Mouse (Mus musculus) fat pad, adult 2 months (tissue): ENCODE results near the gene Papss2.
"Not testable (repeated sequence)": the region's sequence is repeated elsewhere in the genome, so short reads cannot be mapped to it uniquely, and the experiment has no call there.

Experiments
- DNase-seq: peaks from one replicate; pipeline ENCODE4 v3.0.0-alpha.2; 2011; ENCODE audit warnings: low read depth, low spot score; ENCODE audit errors: extremely low read depth

The Papss2 gene

DNA sequence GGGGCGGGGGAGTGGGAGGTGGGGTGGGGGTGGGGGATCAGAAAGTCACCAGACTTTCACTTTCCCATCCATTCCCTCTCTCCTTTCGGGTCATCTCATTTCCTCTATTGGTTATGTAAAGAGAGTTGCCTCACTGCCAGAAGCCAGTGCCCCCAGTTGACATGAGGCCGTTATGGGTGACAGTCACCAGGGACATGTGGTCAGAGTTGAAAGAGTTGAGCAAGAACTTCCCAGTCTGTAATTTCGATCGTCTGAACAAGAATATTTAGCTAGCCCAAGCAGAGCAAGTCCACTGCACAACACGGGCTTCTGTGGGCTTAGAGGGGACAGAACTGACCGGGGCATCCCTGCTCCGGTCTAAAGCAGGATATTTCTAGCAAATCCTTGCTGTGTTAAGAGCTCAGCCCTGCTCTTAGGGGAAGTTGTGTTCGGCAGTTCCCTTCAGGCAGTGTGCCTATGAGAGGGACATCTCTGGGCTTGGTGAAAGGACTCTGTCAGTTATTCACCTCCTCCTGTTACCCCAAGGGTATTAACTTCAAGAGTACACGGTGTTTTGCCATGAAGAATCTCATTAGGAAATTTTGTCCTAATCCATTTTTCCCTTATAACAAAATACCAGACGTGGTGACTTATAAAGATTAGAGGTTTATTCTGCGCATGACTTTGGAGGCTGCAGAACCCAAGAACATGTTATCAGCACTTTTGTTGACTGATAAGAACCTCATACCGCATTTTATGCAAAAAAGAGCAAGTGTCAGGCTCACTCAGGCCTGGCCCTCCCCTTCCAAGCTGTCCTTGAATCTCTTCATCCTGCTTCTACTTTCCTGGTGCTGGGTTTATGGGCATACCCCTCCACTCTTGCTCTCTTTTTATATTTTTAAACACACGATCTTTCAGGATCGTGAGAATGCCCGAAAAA, 42.0 kb downstream of the Papss2 start:
- DNase-seq, result no peak

DNA sequence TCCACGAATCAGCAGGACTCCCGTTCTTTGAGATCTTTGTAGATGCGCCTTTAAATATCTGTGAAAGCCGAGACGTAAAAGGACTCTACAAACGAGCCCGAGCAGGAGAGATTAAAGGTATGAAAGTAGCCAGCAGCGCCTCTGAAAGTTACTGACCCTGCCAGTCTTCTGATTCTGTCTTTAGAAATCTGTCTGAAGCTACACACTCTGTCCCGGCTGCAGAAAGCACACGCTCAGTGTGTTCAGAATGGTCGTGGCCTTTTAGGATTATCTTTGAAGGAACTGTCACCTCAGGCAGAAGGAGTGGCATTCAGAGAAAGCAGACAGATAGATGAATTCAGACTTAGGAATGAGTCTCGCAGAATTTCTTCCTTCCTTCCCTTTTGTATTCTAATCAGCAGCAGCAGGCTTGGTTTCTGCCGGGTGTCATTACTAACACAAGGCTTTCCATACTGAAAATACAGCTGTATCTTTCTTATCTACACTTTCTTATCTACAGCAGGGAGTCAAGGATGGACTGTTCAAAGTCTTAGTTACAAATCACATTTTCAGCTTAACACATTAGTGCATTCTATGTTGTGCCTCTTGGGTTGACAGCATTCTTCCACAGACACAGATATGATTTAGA, 42.8 kb downstream of the Papss2 start:
- no peak for DNase-seq

- DNase-seq, result no peak
Measured at GRCm38 (mm10) chr19:32641535-32641934, 45.9 kb downstream of the Papss2 start.

- DNase-seq, result no peak
Measured at GRCm38 (mm10) chr19:32641995-32642394, 46.4 kb downstream of the Papss2 start.

DNA sequence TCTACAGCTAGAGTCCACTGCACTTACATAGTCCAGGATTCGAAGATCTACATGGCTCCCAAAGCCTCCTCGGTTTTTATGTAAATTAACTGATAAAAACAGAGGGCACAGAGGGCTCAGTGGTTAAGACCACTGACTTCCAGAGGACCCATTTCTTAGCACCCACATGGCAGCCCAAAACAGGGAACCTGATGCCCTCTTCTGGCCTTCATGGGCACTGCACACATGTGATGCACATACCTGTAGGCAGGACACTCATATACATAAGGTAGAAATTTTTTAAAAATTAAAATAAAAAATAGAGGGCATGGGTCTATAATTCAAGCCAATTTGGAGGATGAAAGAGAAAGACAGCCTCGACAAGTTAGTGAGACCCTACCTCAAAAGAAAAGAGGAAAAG, 48.1 kb downstream of the Papss2 start:
- no peak for DNase-seq

DNA sequence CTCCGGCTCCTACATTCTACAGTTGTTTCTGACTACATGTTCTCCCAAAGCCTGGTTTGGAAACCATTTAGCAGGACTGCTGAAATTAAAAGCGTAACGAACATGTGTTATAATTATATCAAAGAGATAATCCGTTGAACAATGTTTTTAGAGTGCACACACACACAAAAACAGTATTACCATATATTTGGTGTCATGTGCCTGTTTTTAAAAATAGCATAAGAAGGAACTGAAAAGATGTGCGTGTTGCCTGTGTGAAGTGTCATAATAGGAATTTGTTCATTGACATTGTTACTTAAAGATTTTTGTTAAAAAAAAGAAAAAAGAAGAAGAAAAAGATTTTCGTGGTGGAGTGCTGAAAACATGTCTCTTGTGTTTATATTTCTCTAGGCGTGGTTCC, 50.3 kb downstream of the Papss2 start:
- DNase-seq, result no peak

DNA sequence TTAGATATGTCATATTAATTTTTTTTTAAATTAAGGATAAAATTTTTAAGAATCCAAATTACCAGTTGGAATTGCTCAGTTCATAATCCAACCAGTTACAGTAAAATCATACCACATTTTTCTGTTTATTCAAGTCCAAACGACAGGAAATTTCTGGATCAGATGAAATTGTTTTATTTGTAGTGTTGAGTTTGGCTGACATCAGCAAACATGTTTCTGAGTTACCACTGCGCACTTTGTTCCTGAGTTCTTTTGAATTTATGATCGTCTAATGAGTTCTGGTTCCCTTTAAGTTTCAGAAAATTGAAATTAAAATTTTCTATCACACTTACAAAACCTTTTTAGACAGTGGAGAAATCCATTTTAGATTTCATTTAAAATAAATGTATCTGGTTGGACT, 50.8 kb downstream of the Papss2 start:
- DNase-seq, result no peak

DNA sequence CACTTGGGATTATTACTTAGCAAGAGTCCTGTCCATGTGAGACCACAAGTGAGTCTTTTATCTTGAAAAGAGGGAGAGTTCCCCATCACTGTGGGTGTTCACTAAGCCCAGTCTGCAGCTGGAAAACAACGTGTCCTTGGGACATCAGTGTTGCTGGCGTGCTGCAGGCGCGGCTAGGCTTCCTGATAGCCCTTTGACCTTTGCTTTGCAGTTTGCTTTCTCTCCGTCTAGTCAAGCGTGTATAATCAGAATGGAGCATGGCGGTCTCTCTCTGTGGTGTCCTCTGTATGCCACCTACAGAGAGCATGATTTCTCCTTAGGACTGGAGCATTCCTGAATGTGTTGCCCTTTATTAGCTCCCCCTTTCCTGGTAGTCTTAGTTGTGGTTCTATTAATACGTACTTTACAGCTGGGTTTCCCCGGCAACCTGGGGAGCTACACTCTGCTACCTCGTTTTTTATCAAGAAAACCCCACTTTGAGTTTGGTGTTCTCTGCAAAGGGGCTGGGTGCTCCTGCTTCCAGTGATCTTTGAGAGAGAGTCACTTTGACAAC, 52.5 kb downstream of the Papss2 start:
- no peak for DNase-seq

- no peak for DNase-seq
Measured at GRCm38 (mm10) chr19:32651046-32651445, 55.5 kb downstream of the Papss2 start.

DNA sequence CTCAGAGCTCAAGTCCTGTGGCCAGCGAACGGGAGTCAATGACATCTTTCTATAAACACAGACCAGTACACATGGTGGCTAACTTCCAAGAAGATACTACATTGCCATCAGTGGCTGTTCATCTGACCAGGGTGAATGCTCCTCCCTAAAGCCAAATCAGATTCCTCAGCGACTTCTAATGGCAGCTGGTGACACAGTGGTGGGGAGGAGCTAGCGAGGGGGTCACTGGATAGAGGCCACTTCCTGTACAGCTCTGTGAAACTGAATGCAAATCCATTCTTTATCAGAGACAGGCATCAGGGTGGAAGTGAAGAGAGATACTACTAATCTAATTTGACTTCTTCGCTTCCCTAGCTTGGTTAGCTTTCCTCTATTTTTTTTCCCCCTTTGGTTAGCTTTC, 57.5 kb downstream of the Papss2 start:
- no peak for DNase-seq

- DNase-seq, result no peak
Measured at GRCm38 (mm10) chr19:32653630-32654362, 58.2 kb downstream of the Papss2 start.

- no peak for DNase-seq
Measured at GRCm38 (mm10) chr19:32659346-32659745, 63.8 kb downstream of the Papss2 start.

DNA sequence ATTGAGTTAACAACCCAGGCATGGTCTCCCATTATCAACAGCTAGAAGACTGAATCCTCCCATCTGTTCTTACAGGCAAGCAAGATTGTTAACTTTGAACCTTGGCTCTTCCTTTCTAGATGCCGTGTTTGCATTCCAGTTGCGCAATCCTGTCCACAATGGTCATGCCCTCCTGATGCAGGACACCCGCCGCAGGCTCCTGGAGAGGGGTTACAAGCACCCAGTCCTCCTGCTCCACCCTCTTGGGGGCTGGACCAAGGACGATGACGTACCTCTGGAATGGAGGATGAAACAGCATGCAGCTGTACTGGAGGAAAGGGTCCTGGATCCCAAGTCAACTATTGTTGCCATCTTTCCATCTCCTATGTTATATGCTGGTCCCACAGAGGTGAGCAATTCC, 67.3 kb downstream of the Papss2 start:
- no peak for DNase-seq

DNA sequence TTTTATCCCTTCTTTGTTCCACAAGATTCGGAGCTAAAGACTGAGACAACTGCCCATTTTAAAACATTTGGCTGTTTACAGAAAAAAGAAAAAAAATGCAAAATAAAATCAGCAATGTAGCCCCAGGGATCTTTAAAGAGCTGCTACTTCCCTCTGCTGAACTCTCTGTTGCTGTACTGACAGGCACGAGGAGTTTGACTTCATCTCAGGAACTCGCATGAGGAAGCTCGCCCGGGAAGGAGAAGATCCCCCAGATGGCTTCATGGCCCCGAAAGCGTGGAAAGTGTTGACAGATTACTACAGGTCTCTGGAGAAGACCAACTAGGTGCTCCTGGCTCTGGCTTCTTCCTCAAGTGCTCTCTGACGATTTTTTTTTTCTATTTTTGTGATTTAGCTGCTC, 69.7 kb downstream of the Papss2 start:
- no peak for DNase-seq

DNA sequence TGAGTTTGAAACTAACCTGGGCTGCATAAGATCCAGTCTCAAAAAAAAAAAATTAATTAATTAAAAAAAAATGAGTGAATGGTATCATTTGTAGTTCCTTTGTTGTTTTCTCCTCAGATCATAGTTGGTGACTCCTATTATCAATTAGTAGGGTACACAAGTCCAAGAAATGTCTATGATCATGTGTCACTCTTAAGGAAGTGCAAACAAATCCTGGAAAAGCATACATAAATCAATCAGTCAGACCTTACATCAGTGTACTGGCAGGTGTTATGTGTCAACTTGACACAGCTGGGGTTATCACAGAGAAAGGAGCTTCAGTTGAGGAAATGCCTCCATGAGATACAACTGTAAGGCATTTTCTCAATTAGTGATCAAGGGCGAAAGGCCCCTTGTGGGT, 72.2 kb downstream of the Papss2 start:
- DNase-seq, result not testable (repeated sequence)

DNA sequence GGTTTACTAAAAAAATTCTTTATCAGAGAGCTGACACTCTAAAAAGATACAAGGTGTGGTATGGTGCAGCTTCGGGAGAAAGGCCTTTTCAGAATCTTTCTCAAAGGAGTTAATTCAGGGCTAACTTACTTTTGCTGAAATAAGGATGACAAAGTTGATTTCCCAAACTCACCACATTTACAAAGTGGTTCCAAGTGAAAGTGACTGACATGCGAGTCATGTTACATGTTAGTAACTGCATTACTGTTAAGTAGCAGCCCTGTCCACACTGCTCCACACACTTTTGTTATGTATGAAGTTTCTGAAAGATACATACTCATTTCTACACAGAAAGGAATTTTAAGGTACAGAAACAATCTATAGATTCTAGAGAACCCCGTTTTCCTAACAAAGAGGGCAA, 80.2 kb downstream of the Papss2 start:
- no peak for DNase-seq

GRCm38 (mm10) chr19:32680894-32681293, 85.3 kb downstream of the Papss2 start:
- DNase-seq, result no peak

- no peak for DNase-seq
Measured at GRCm38 (mm10) chr19:32683081-32683480, 87.5 kb downstream of the Papss2 start.

DNA sequence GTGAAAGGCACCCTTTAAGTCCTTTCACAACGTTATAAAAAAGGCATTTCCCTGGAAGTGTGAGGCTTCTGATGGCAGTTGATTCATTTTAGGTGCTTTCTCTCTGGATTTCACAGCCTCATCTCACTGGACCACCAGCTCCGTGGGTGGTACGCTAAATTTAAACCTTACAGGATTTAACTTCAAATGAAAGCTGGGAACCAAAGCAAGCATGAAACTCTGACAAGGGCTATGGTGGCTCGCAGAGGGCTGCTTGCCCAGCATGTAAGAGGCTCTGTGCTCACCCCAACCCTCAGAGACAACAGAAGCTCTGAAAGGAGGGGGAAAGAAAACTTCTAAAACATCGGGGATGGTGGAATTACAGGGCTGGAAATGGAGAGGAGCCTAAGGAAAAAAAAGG, 92.1 kb downstream of the Papss2 start:
- no peak for DNase-seq

- DNase-seq, result not testable (repeated sequence)
Measured at GRCm38 (mm10) chr19:32688227-32688626, 92.6 kb downstream of the Papss2 start.

- no peak for DNase-seq
Measured at GRCm38 (mm10) chr19:32689724-32690123, 94.1 kb downstream of the Papss2 start.
